Mouse (Mus musculus) cerebellum, postnatal 14 days (tissue): Measurements from ENCODE around the gene Dcx.

Experiments
- DNase-seq, 2 experiments: peaks; one replicate each; pipeline ENCODE4 v3.0.0; 2021; ENCODE audit warnings: mixed read lengths in 2 of 2

The Dcx gene

DNA sequence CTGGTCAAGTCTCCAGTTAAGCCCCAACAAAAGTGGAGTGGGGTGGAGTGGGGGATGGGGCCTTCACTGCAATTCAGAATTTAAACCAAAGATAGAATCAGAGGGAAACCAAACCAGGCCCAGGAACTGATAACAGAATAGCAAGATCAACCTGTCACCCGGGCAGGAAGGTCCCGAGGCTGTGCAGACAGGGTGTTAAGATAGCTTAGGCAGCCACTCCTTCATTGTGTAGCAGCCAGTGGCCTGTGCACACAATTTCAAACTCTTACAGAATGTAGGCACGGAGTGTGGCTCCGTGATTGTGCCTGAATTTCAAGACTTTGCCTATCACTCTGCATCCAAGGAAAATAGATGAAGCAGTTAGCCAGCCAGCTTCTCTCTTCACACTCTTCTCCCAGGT lies 106.6 kb downstream of the Dcx start:
- DNase-seq = no peak

DNA sequence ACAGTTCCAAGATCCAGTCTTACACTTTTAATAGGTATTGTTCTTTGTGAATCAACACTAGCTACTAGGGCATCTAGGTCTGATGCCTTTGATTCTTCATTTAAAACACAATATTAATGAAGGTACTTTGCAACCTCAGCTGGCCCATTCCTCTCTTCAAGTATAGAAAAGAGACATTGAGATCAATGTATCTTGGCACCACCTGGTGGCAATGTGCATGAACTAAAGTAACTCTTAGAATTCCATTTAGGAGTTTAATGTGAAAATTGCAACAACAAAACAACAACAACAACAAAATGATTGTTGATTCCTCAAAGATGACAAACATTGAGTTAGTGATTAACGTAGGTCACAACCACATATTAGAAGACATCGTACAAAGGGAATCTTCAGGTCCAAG lies 114.2 kb downstream of the Dcx start:
- peak in 1 of 2 experiments; percentile 3 for DNase-seq

DNA sequence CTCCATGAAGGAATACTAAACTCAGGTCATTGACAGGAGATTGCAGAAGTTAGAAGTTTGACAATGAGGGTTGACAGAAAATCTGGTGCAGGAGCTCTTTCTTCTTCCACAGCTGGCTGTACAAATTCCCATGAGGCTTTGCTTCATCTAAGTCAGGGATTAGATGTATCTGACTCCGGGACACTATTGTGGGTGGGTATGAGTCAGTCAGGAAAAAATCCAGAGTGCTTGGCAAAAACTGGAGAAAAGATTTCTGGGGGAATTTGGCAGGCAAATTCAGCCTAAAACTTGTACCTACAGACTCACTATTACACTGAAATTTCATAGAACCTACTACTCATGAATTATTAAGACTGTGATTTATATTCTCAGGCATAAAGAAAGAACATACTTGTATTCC lies 117.2 kb downstream of the Dcx start:
- no peak for DNase-seq
